Mouse (Mus musculus): Measurements from ENCODE around the gene Rapgef6.
"Not testable (repeated sequence)": the region's sequence is repeated elsewhere in the genome, so short reads cannot be mapped to it uniquely, and the experiment has no call there.

The Rapgef6 gene

DNA sequence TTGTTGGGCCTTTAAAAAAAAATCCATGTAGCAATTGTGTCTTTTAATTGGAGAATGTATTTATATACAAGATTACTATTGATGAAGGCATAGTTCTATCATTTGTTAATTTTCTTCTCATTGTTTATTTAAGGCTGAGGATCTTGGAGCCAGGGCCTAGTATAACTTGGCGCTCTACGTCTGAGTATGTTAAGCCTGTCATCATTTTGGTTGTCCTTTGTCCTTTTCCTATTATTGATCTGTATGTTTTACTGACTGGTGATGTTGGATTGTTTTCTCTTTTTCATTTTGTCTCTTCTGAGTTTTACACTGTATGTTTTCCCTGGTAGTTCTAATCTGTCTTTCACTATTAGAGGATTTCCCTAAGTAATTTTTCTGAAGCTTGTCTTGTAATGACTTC lies 52.1 kb downstream of the Rapgef6 start:
- DNase-seq (ENCODE audit: low read depth) = no peak

DNA sequence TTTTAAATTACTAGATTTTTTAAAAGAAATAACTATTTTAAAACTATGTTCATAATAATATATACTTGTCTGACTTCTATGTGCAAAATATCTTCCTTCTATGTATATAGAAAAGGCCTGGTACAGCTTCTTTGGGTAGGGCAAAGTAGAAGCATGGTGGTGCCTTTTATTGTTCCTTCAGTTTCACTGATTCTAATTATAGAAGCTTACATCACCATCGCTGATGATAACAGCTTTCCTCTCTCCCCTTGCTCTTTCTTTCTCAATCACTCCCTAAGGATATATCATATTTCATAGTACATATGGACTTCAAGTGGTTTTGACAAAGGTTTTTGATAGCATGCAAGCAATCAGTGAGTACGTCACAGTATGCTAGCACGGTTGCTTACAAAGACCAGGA lies 69.9 kb downstream of the Rapgef6 start:
- DNase-seq (ENCODE audit: low read depth) = no peak

DNA sequence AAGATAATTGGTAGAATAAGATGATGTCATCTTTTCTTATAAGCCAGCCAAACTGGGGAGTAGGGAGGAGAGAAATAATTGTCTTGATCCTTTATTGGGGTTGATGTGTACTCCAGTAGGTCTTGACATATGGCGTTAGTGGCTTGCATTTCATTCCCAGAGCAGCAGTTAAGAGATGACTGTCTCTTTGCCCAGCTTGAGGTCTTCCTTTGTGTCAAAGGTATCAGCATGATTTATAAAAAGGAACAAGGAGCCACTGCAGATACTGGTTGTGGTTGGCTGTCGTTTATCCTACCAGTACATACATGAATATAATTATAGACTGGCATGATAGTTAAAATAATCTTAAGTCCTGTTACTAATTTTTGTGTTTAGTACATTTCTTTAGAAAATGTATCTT lies 71.4 kb downstream of the Rapgef6 start:
- no peak for DNase-seq (ENCODE audit: low read depth)

DNA sequence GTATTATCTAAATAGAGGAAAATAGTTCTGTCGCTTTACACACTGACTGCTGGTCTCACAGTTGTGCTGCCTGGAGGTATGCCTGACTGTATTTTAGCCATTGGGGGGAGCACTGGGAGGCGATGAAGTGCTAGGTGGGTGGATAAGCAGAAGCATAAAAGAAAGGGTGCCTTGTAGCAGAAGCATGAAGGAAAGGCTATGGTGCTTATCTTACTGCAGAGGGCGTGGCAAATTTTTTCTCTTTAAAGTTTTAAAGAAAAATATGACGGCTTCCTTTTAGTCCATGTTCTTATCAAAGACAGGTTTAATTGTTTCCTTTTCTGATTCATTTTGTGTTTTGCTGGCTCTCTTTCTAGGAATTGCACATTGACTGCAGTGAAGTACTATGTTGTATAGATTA lies 72.4 kb downstream of the Rapgef6 start:
- DNase-seq (ENCODE audit: low read depth) = peak; percentile 23

DNA sequence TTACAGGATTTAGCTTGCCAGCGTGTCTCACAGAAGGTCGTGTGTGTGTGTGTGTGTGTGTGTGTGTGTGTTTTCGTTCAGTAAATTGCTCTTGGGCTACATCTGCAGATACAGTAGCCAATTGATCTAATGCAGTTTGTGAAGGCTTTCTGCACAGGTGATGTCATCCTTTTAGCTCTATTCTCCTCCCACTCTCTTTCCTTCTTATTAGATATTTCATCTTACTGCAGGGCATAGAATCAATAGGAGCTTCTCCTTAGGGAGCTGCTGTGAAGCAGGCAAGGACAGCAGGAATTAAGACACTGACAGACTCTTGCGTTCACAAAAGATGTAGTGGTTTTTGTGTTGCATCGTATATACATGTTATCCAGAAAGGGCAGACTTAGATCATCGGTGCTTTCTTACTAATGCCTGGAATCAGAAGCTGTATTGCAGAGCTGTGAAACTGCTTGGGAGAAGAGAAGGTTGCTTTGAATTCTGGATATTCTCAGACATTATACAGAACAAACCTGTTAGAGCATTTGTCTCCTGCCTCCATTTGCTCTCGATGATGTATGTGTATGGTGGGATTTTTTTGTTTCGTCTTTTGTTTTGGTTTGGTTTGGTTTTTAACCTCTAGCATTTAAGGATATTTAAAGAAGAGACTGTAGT lies 73.4 kb downstream of the Rapgef6 start:
- no peak for DNase-seq (ENCODE audit: low read depth)

DNA sequence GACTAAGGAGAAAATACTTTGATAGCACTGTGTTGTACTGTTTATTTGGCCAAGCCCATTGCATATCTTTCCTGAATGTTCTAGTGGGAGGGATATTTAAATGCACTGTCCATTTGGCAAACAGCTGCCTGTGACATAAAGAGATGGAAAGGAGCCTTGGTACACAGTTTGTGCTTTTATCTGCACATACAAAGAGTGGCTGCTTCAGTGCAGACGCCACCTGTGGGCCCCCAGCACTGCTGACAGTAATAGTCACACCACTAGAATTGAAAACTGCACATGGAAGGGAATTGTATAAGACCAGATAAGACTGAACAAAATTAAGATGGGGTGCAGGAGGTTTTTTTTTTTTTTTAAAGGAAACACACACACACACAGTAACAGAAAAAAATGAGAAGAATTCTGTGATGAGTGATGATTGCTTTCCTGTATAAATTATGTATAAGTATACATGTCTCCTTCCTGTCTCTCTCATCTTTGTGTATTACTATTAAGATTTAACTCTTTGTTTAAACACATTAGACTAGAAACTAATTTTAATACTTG lies 75.3 kb downstream of the Rapgef6 start:
- no peak for DNase-seq (ENCODE audit: low read depth)

DNA sequence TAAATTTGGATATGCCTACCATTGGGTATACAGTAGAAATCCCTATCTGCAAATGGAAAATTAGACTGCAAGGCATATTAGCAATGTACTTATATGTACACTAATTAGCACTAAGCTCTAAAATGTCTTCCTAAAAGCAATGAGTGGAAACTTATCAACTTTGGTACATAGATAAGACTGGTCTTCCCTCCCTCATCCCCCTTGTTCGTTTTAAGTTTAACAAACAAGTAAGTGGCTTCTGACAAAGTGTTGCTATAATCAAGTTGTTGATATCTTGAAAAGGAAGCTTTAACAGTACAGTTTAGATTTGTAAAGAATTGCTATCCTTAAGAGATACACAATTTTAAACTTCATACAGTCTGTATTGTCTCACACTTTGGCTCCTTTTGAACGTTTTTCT lies 78.5 kb downstream of the Rapgef6 start:
- no peak for DNase-seq (ENCODE audit: low read depth)

DNA sequence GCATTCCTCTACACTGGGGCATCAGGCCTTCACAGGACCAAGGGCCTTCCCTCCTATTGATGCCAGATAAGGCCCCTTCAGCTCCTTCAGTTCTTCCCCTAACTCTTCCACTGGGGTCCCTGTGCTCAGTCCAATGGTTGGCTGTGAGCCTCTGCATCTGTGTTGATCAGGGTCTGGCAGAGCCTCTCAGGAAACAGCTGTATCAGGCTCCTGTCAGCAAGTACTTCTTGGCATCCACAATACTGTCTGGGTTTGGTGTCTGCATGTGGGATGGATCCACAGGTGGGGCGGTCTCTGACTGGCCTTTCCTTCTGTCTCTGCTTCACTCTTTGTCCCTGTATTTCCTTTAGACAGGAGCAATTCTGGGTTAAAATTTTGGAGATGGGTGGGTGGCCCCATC lies 80.1 kb downstream of the Rapgef6 start:
- not testable (repeated sequence) for DNase-seq (ENCODE audit: low read depth)

DNA sequence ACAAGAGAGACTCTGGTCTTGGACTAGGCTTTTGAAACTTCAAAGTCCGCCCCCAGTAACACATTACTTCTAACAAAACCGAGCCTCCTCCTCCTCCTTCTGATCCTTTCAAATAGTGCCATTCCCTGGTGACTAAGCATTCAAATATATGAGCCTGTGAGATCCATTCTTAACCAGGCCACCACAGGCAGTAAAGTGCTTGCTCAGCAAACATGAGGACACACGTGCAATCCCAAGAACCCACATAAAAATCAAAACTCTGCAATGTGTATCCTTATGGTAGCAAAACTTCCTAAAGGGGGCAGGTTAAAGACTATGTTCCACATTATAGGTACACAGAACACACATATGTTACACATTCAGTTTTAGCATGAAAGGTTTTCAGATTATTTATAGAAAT lies 81.8 kb downstream of the Rapgef6 start:
- no peak for DNase-seq (ENCODE audit: low read depth)

DNA sequence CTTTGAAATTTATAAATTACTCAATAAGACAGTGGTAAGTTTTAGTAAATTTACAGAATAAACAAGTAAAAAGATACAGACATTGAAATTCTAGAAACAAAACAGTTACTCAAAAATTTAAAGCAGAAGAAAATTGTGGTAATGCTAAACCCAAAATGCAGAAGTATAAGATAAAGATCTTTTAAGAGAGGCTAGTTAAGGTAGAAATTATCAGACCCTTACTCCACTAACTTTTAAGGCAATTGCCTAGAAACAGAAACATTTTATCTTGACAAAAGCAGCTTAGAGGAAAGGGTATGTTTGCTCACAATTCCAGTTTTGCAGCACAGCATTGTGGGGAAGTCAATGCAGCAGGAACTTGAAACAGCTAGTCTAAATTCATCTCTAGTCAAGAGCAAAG lies 91.0 kb downstream of the Rapgef6 start:
- DNase-seq (ENCODE audit: low read depth) = no peak

DNA sequence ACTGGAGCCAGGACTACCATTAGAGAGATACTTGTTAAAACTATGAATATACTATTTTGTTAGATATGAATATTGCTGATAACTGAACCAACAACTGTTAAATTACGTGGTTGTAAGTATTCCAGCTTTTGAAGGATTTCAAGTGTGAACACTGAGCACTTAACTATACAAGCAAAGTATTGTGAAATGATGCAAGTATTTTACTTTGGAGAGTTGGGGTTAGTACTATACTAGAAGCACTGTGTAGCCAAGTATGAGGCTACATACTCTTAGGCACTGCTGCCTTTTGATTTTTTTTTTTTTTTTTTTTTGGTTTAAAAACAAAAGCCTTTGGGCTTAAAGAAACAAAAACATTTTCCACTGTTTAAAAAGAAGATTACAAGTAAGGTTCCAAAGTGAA lies 91.9 kb downstream of the Rapgef6 start:
- no peak for DNase-seq (ENCODE audit: low read depth)

DNA sequence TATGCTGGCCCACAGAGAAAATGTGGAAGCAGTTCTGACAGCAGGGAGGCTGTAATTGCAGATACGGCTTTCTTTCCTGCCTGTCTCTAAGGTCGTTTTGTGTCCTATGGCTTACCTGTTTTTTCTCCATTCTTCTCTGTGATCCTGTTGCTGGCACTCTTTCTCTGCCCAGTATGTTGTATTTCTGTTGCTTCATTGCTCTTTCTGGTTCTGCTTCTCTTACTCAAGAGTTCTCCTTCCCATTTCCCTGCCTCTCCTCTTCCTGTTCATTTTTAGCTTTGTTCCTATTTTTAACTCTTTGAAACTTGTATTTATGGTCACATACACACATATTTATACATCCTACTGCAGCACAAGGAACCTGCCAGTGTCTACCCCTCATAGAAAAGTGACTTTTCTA lies 96.2 kb downstream of the Rapgef6 start:
- DNase-seq (ENCODE audit: low read depth) = no peak

DNA sequence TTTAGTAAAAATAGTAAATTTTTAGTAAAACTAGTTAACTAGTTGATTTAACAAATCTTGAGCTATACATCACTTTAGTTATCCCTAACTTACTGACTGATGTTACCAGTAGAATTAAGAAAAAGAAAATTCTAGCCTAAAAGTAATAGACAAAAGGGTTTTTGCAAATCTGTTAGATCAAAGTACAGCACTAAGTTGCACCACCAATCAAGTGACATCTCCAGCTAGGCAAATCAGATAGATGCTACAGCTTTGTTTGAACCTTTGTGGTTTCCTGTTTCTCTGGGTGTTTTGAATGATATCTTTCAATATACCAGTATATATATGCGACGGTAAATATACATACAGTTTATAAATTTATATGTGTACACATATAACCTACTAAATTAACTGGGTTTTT lies 99.1 kb downstream of the Rapgef6 start:
- no peak for DNase-seq (ENCODE audit: low read depth)

DNA sequence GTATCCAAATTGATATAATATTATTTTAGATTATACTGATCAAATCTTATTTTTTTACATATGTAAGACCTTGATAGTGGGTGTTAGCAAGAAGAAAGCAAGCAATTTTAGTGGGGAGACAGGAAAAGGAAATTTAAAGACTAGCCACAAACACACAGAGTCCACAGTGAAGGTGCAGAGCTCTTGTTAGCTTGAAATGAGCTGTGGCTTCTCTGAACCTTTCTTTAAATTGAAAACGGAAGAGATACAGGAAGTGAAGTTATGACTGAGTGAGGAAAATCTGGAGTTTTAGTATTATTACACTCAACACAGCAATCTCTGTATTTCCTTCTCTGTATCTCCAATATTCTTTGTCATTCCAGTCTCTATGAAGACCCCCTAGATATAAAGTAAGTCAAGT lies 104.3 kb downstream of the Rapgef6 start:
- no peak for DNase-seq (ENCODE audit: low read depth)

DNA sequence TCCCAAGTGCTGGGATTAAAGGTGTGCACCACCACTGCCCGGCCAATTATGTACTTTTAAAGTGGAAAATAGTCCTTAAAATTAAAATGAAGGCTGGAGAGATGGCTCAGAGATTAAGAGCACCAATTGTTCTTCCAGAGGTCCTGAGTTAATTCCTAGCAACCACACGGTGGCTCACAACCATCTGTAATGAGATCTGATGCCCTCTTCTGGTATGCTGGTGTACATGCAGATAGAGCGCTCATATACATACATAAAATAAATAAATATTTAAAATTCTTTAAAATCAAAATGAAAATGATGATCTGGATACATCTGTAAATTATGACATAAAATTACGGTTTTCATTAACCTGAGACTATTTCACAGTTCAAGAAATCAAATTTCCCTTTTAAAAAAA lies 123.8 kb downstream of the Rapgef6 start:
- DNase-seq (ENCODE audit: low read depth) = no peak

DNA sequence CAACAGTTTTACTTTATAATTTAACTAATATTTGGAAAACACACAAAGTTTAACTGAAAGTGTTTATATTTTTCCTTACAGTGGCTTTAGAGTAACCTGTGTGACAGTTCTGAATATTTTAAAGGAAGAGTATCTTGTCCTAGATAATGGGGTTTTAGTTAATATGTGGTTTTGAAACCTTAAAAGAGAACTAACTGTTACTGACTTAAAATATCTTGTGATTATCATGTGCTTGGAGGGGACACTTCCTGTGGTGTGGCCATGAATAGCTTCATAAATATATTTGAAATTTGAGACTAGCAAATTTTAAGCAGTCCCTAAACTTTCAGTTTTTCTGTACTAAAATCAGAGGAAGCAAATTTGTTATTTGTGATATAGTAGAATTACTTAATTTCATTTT lies 125.9 kb downstream of the Rapgef6 start:
- no peak for DNase-seq (ENCODE audit: low read depth)

DNA sequence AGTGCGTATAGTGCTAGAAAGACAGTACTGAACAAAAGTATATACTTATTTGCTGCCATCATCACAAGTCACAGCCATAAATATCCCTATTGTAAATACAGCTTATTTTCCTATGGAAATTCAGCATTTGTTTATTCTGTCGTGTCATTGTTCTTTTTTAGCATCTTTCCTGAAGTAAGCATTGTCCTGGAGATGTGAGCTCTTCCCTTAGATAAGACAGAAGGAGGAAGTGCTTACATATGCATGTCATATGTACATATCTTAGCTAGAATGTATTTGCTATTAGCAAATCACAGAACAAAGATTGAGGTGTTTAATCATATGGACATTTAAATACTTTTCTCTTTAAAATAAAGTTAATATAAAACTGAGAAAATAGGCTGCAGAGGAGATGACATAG lies 132.8 kb downstream of the Rapgef6 start:
- no peak for DNase-seq (ENCODE audit: low read depth)

DNA sequence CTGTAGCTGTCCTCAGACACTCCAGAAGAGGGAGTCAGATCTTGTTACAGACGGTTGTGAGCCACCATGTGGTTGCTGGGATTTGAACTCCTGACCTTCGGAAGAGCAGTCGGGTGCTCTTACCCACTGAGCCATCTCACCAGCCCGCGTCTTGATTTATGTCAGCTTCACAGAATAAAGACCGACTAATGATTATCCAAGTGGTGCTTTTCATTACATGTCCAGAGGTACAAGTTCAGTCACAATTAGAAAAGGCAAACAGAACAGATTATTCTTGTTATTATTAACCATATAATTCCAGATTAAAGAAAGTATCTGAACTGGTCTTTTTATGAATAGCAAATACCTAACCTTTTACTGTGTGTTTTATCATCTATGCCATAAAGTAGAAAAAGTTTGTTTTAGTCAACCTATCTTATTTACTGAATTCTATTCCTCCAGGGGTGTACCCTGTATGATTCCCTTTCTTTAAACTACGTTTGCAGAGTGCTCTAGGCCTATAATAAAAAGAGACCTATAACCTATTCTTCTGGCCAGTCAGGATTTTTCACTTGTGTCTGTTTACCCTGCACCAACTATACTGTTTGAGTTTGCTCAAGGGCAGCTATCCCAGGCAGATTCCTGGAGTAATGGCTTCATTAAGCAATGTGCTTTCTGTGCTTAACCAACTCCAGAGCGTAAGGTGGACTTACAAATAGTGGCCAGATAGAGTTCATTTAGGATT lies 151.1 kb downstream of the Rapgef6 start:
- no peak for DNase-seq (ENCODE audit: low read depth)

DNA sequence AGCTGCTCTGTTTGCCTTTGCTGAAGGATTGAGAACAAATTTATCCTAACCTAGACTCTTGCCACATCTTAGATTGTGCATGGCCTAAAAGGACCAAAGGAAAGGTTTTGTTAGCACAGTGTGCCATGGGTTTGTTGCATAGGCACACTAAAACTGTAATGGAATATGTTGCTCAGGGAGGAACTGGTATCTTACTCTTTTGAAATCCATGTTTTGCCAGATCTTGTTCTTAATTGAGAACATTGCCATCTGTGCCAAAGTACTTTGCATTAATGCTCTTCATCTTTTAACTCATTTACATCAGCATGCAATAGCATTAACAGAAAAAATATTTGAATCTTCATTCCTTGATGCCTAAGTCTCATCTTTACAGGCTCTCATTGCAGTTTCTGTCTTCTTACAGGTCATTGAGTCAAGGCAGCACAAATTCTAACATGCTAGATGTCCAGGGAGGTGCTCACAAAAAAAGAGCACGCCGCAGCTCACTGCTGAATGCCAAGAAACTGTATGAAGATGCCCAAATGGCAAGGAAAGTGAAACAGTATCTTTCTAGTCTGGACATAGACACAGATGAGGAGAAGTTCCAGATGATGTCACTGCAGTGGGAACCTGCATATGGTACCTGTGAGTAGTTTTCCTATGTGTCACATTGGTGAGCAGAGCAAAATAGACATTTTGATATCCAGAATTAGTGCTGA lies 153.3 kb downstream of the Rapgef6 start:
- no peak for DNase-seq (ENCODE audit: low read depth)

DNA sequence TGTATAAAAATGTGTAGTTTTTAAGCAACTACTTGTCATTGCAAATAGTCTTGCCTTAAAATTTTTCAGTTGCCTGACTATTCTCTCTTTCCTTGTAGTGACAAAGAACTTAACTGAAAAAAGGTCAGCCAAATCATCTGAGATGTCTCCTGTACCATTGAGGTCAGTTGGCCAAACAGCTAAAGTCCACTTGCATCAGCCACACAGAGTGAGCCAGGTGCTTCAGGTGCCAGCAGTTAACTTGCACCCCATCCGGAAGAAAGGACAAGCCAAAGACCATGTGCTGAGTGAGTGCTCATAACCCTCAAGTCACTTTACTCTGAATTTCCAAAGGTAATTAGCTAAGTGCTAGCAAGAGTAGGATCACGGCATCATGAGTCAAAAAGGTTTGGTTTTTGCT lies 156.5 kb downstream of the Rapgef6 start:
- no peak for DNase-seq (ENCODE audit: low read depth)

DNA sequence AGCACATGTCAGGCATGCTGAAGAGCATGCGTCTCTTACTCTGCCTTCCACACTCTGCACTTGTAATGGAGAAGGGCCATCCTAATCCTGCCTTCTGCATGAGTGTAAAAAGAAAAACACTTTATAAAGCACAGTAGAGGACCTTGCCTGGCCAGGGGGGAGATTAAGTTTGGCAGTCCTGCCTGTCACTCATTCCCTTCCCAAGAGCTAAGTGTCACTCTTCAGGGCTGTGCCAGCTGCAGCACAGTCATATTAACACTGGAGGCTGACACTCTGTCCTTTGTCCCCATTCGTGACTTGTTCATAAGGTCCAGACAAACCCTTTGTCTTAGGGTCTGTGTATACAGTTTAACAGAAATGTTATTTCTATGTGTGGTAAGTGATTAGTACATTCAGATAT lies 162.2 kb downstream of the Rapgef6 start:
- DNase-seq (ENCODE audit: low read depth) = no peak

DNA sequence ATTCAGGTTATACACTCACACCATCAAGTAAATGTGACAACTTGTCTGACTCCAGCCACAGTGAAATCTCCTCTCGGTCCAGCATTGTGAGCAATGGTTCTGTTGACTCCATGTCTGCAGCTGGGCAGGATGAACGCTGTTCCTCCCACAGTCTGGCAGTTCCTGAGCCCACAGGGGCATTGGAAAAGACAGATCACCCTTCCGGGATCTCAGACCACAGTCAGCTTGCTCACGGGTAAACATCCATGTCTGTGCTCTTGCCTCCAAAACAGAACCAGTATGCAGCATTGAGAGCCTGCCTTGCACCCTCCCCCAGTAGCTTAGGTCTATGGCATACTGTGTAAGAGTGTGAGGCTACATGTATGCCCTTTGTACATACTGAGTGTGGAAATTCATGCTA lies 167.5 kb downstream of the Rapgef6 start:
- DNase-seq (ENCODE audit: low read depth) = no peak

DNA sequence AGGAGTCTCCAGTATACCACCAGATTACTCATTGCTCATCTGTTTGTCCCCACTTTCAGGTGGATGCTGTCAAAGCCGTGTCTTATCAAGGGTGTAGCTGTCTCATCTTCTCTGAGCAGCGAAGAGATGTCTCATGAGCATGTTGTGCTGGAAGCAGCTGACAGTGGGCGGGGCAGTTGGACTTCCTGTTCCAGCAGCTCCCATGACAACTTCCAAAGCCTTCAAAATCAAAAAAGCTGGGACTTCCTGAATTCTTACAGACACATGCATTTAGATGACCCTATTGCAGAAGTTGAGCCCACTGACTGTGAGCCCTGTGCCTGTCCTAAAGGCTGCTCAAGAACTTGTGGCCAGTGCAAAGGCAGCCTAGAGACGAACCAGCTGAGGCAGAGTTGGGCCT lies 168.5 kb downstream of the Rapgef6 start:
- DNase-seq (ENCODE audit: low read depth) = no peak

Measured in c-Kit-positive CD71-negative TER-119-negative erythroid progenitor cells, embryonic 14.5 days (primary cell).